Comparison of ENCODE assay signal across 27 mouse cellular contexts in genomic region chr7:120322963-120323362, GRCm38 (mm10). TPM values are rescaled to one million over a fixed set of nuclear protein-coding genes. Genes with fewer than 3 reads are reported as not detected.
"Had no signal": no experiment of that assay in that cellular context is flagged by ENCODE, and none has a peak within 500 bp of the region (broad histone marks: within the 10 kb centered on the region; RNA-seq: fewer than 3 reads in every experiment).

No protein-coding gene starts in this region.

- H3K27ac ChIP-seq: intestine, embryonic 15.5 days; limb, embryonic 10.5 days; limb, embryonic 13.5 days; liver, embryonic 13.5 days; midbrain, embryonic 10.5 days; midbrain, embryonic 13.5 days; neural tube, embryonic 13.5 days had no signal

- H3K27me3 ChIP-seq: intestine, embryonic 15.5 days; limb, embryonic 13.5 days; liver, embryonic 13.5 days; midbrain, embryonic 13.5 days; neural tube, embryonic 13.5 days had no signal

- H3K4me3 ChIP-seq: intestine, embryonic 15.5 days; limb, embryonic 10.5 days; limb, embryonic 13.5 days; liver, embryonic 13.5 days; megakaryocyte, embryonic 14.5 days; midbrain, embryonic 10.5 days; midbrain, embryonic 13.5 days; myocyte; neural tube, embryonic 13.5 days had no signal

- DNase-seq: kidney, adult 11 months; kidney, adult 8-10 months; kidney, postnatal 14 days; kidney, postnatal 4 days; liver; liver, embryonic 13.5 days; thymus, adult 18-20 months; thymus, postnatal 4 days had no signal

- H3K4me2 ChIP-seq: intestine, embryonic 15.5 days; limb, embryonic 13.5 days; liver, embryonic 13.5 days; midbrain, embryonic 13.5 days; neural tube, embryonic 13.5 days had no signal

- H3K9me3 ChIP-seq: intestine, embryonic 15.5 days; limb, embryonic 10.5 days; limb, embryonic 13.5 days; liver, embryonic 13.5 days; megakaryocyte, embryonic 14.5 days; midbrain, embryonic 10.5 days; midbrain, embryonic 13.5 days; neural tube, embryonic 13.5 days had no signal

- H3K4me1 ChIP-seq: liver, embryonic 13.5 days; megakaryocyte, embryonic 14.5 days had no signal

- ATAC-seq: intestine, embryonic 15.5 days; midbrain, embryonic 13.5 days; midbrain, embryonic 16.5 days had no signal

- H3K9ac ChIP-seq: intestine, embryonic 15.5 days; limb, embryonic 13.5 days; liver, embryonic 13.5 days; midbrain, embryonic 13.5 days; neural tube, embryonic 13.5 days had no signal

- H3K36me3 ChIP-seq: intestine, embryonic 15.5 days; limb, embryonic 10.5 days; limb, embryonic 13.5 days; liver, embryonic 13.5 days; midbrain, embryonic 10.5 days; midbrain, embryonic 13.5 days; neural tube, embryonic 13.5 days had no signal

RNA-seq across cellular contexts. Expression of gene Abca15, which starts 5.5 kb away (rescaled TPM):
- total RNA-seq: layer of hippocampus, adult 18-20 months; layer of hippocampus, postnatal 14 days; left cerebral cortex, adult 18-20 months; left cerebral cortex, postnatal 25 days; monocyte, adult 5-6 weeks had no signal
- polyA plus RNA-seq: intestine, embryonic 15.5 days; kidney, embryonic 16.5 days; limb, embryonic 10.5 days; limb, embryonic 13.5 days; liver, embryonic 13.5 days; liver, embryonic 16.5 days; midbrain, embryonic 10.5 days; midbrain, embryonic 13.5 days; midbrain, embryonic 16.5 days; myocyte; neural tube, embryonic 13.5 days; small intestine, adult 2 months; spleen, adult 2 months; stomach, embryonic 16.5 days had no signal
